Mouse (Mus musculus): ENCODE results near the gene Ncf2.

Gene Ncf2

DNA sequence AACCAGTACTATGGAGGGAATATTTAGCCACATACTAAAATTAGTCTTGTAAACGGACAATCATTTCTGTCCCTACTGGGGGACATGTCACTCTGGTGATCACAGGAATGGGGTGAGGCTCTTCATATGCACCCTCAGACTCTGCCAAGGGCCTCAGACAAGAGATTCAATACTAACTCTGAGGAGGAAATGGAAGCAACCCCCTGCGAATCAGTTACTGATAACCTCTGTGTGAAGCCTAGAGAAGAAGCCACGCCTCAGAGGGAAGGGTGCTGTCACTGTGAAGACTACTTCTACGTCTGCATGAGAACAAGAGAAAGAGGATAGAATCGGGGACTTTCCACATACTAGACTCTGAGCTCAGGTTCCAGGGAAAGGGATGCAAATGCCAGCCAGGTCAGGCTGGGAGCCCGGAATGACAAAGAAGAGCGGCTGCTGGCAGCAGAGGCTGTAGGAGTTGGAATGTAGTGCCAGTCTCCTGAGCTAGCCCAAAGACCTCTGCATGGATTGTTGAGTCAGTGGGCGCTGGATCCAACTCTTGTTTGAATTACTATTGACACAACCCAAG is 4.2 kb upstream of the Ncf2 start:
- in situ Hi-C loops (cut with MboI; ENCODE audit: low sequenced_read_pairs), result no loop called here

DNA sequence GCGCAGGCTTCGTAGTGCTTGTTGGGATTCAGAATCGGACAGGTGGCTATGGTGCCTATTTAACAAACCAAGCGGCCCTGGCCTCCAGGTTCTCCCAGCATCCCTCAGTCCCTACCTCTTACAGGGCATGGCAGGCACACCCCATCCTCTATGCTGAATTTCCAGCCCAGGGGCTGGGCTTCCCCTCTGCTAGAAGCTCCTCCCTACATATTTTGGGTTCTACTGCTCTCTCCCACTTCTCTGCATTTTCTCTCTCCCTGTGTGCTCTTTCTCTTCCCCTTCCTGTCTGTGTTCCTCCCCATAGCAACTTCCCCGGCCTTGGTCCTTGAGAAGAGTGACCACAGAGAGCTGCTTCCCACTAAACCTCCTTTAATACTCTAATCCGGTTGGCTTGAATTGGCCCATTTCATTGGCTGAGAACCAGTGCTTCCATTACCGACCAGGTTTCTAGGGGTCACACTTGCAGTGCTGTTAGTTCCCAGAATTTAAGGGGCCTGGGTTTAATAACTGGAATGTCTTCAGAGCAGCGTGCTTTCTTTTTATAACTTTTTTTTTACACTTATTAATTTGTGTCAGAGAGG is 3.2 kb upstream of the Ncf2 start:
- in situ Hi-C loops (cut with MboI; ENCODE audit: low sequenced_read_pairs), result no loop called here

GRCm38 (mm10) chr1:152798125-152798524 is 1.9 kb upstream of the Ncf2 start:
- in situ Hi-C loops (cut with MboI; ENCODE audit: low sequenced_read_pairs), result no loop called here

- in situ Hi-C loops (cut with MboI; ENCODE audit: low sequenced_read_pairs), result no loop called here
Measured at GRCm38 (mm10) chr1:152800633-152801176, 711 bp downstream of the Ncf2 start.

- in situ Hi-C loops (cut with MboI; ENCODE audit: low sequenced_read_pairs), result no loop called here
Measured at GRCm38 (mm10) chr1:152804907-152805306, 4.9 kb downstream of the Ncf2 start.

DNA sequence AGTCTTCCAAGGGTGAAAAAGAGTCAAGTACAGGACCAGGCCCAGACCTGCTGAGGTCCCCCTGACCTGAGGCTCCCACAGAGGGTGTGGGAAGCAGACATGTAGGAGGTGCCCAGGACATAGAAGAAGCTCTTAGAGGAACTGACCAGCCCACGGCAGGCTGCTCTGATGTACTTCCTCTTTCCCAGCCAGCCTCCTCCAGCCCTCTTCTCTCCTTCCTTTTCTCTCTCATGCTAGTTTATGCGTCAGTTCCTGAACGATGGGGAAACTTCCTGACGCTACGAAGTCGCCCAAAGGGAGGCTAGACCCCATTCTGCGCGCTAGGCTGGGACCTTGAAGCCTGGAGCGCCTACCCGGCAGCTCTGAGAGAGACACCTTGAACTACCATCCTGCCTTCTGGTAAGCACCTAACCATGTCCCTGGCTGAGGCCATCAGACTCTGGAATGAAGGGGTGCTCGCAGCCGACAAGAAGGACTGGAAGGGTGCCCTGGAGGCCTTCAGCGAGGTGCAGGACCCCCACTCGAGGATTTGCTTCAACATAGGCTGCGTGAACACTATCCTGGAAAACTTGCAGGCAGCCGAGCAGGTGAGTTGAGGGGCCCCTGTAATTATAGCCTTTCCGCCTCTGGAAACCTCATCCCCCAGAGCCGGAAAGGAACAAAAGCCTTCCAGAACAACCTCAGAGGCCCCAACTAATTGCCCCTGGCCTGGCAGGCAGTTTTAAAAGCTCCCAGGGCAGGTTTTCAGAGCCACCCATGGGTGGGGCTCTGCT is 7.8 kb downstream of the Ncf2 start:
- in situ Hi-C loops (cut with MboI; ENCODE audit: low sequenced_read_pairs), result no loop called here

- in situ Hi-C loops (cut with MboI; ENCODE audit: low sequenced_read_pairs), result no loop called here
Measured at GRCm38 (mm10) chr1:152808392-152808680, 8.3 kb downstream of the Ncf2 start.

DNA sequence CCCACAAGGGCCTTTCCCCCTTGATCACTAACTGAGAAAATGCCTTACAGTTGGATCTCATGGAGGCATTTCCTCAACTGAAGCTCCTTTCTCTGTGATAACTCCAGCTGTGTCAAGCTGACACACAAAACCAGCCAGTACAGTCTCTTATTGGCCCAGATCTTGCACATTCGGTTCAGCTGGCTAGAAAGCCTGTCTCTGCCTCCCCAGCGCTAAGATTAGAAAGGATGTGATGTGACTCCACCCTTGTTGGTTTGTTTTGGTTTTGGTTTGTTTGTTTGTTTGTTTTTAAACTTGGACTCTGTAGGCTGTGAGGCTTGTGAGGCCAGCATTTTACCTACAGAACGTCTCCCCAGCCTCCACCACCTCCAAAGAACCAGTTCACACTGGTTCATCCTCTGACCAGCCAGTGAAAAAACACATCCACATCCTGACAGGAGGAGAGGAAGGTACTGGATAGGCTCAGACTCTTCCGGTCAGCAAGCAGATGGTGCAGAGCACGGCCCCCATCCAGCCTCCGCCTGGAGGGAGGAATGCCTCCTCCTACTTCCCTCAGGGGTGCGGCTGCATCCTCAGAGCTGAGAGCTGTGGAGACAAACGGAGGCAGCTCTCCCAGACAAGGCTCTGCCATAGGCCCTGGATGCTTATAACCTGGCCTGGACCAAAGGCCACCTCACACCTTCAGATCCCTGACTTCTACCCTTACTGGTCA is 9.7 kb downstream of the Ncf2 start:
- in situ Hi-C loops (cut with MboI; ENCODE audit: low sequenced_read_pairs), result no loop called here

GRCm38 (mm10) chr1:152810533-152811439 is 10.8 kb downstream of the Ncf2 start:
- in situ Hi-C loops (cut with MboI; ENCODE audit: low sequenced_read_pairs), result no loop called here

- in situ Hi-C loops (cut with MboI; ENCODE audit: low sequenced_read_pairs), result no loop called here
Measured at GRCm38 (mm10) chr1:152815265-152815701, 15.3 kb downstream of the Ncf2 start.

- in situ Hi-C loops (cut with MboI; ENCODE audit: low sequenced_read_pairs), result no loop called here
Measured at GRCm38 (mm10) chr1:152817027-152817769, 17.2 kb downstream of the Ncf2 start.

DNA sequence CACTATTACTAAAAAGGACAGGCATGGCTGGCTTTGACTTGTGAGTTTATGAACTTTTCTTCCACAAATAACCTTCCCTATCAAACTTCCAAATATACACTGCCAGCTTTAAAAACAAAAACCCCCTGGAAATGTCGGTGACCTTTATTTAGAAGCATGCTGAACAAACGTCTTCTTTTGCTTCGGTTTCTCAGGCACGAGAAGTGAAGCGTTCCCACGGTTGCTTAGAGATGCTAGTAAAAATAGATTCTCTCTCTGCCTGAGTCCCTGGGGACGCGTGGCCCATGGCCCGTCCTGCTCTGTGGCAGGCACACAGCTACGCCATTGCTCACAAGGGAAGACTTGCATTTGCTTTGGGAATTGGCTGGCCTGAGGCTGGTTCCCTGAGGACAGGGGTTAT is 17.8 kb downstream of the Ncf2 start:
- in situ Hi-C loops (cut with MboI; ENCODE audit: low sequenced_read_pairs), result no loop called here

DNA sequence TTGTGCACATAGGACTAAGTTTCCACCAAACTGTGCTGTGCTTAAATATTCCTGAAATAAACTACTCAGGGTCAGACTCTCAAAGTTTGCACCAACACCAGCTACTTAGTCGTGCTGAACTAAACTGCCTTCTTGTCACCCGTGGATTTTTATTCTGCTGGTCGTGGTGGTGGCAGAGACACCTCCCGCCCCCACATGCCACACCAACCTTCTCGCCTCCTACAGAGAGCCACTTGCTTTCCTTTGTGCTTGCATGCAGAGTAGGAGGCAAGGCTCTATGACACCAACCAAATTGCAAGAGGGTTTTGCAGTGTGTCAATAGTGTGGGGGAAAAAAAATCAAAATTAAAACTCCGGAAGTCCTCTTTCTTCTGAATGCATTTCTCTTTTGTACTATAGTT is 19.6 kb downstream of the Ncf2 start:
- in situ Hi-C loops (cut with MboI; ENCODE audit: low sequenced_read_pairs), result no loop called here

- in situ Hi-C loops (cut with MboI; ENCODE audit: low sequenced_read_pairs), result no loop called here
Measured at GRCm38 (mm10) chr1:152820911-152821695, 21.1 kb downstream of the Ncf2 start.

GRCm38 (mm10) chr1:152821746-152822145 is 21.8 kb downstream of the Ncf2 start:
- in situ Hi-C loops (cut with MboI; ENCODE audit: low sequenced_read_pairs), result no loop called here

GRCm38 (mm10) chr1:152824206-152824605 is 24.2 kb downstream of the Ncf2 start:
- in situ Hi-C loops (cut with MboI; ENCODE audit: low sequenced_read_pairs), result no loop called here

DNA sequence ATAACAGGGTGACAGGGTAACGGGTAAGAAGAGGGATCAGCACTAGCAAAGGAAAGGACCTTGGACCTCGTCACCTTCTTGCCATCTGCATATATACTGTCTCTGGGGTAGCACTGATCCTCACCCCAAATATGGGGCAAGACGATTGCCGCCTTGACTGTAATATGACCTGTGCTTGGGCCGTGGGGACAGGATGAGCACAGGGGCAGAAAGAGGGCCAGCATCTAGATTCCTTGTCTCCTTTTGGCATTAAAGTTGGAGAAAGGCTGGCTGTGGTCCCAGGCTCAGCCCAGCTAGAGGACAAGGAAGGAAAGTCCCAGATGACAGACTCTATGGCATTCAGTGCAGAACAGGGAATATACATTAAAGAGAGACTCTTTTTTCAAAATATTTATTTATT is 26.5 kb downstream of the Ncf2 start:
- in situ Hi-C loops (cut with MboI; ENCODE audit: low sequenced_read_pairs), result no loop called here

- in situ Hi-C loops (cut with MboI; ENCODE audit: low sequenced_read_pairs), result no loop called here
Measured at GRCm38 (mm10) chr1:152828168-152828567, 28.2 kb downstream of the Ncf2 start.

Measured in CH12F3 (cell line).